Mouse (Mus musculus) heart, postnatal 0 days (tissue): Measurements from ENCODE around the gene Lgi4. TPM values are rescaled to one million over a fixed set of nuclear protein-coding genes. Genes with fewer than 3 reads are reported as not detected.

ENCODE experiments used
- ATAC-seq: fragments of 200-750 bp; cut with Nextera tagmentation; 2 replicates; pipeline ENCODE4 v1.8.0; 2017; ENCODE audit warnings: low read depth, moderate number of reproducible peaks, moderate library complexity; ENCODE audit not compliant: insufficient read depth
- DNase-seq: peaks from one replicate; pipeline ENCODE4 v3.0.0-alpha.2; 2016; ENCODE audit warnings: low spot score
- H3K27ac ChIP-seq: fragments of 300-500 bp; sonication (generic); 2 replicates; pipeline ENCODE4 v1.5.1; 2014; ENCODE audit warnings: low read depth, mild to moderate bottlenecking
- H3K27me3 ChIP-seq: fragments of 300-500 bp; sonication (generic); 2 replicates; pipeline ENCODE4 v1.6.1; 2014; ENCODE audit warnings: low read length, mixed read lengths; ENCODE audit not compliant: control insufficient read depth, insufficient read depth
- H3K36me3 ChIP-seq: fragments of 300-500 bp; sonication (generic); replicated peaks from 2 replicates; pipeline ENCODE4 v1.6.1; 2014; ENCODE audit warnings: low read length, mixed read lengths; ENCODE audit not compliant: control insufficient read depth, insufficient read depth
- H3K4me1 ChIP-seq: fragments of 300-500 bp; sonication (generic); 2 replicates; pipeline ENCODE4 v1.6.1; 2014; ENCODE audit warnings: antibody characterized with exemption; ENCODE audit not compliant: control insufficient read depth, insufficient read depth
- H3K4me2 ChIP-seq: fragments of 300-500 bp; sonication (generic); 2 replicates; pipeline ENCODE4 v1.6.1; 2014; ENCODE audit warnings: low read depth, mild to moderate bottlenecking, low read length, moderate library complexity
- H3K4me3 ChIP-seq: fragments of 300-500 bp; sonication (generic); 2 replicates; pipeline ENCODE4 v1.5.1; 2014; ENCODE audit warnings: low read depth, low read length
- H3K9ac ChIP-seq: fragments of 300-500 bp; sonication (generic); replicated peaks from 2 replicates; pipeline ENCODE4 v1.6.1; 2014; ENCODE audit warnings: low read depth, low read length, mixed read lengths
- H3K9me3 ChIP-seq: fragments of 300-500 bp; sonication (generic); replicated peaks from 2 replicates; pipeline ENCODE4 v1.6.1; 2016; ENCODE audit warnings: low read length; ENCODE audit not compliant: control insufficient read depth
- CTCF ChIP-seq: IDR thresholded peaks from 2 replicates; pipeline ENCODE4 v1.5.1; 2016; ENCODE audit warnings: antibody characterized with exemption, control low read depth, low read depth
- EP300 ChIP-seq: IDR thresholded peaks from 2 replicates; pipeline ENCODE4 v1.6.1; 2016; ENCODE audit warnings: antibody characterized with exemption, low read depth
- WGBS: fragments of 180-500 bp; shearing (Covaris S2); extraction: QIAGEN DNeasy Blood & Tissue Kit; methylation state at CpG from one replicate; pipeline ENCODE4 v1.1.7; 2014; 5-methylcytosine and 5-hydroxymethylcytosine counted together
- polyA plus RNA-seq: library from polyadenylated mRNA; unstranded; fragments of >200 nt; fragmentation: Nextera tagmentation; extraction: Ambion mirVana; gene quantifications from 2 replicates; pipeline ENCODE4 v1.2.1, GENCODE M21; 2015
- total RNA-seq: library from RNA; depleted of rRNA; stranded (reverse); fragments of >200 nt; gene quantifications from 2 replicates; pipeline ENCODE4 v1.2.3, GENCODE M21; 2014; ENCODE audit warnings: low replicate concordance

Gene Lgi4
- total and polyA plus RNA-seq, 2 experiments from 2014 or later, result 0.08 to 2.7 TPM

DNA sequence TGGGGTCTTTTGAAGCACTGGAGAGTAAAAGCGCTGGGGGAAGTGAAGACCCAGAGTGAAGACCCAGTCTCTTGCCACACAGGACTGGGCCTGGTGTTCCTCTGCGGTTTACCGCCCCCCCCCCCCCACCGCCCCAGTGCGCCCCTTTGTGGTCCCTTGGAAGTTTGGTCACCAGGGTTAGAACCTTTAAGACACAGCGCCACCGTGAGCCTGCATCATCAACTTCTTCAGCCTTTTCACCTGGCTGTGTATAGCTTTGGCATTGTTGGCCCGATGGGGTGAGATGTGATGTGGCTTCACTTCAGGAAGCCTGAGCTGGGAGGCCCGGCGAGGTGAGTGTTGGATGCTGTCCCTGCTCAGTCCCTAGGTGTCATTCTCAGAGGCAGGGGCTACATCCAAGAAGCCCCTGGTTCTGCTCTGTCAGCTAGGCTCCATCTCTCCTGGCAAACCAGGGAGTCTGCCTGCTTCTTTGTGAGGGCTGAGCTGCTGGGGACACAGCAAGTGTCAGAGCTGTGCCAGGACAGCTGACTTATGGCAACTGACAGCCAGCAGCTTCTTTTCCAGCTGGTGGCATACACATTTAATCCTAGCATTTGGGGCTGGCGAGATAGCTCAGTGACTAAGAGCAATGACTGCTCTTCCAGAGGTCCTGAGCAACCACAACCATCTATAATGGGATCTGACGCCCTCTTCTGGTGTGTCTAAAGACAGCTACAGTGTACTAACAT lies 35.8 kb downstream of the Lgi4 start:
- ATAC-seq (no peak), DNase-seq (no peak)
- TF ChIP-seq EP300, result no peak
- no peak for TF ChIP-seq CTCF
- Histone ChIP-seq H3K9ac (no peak overlapping the region), H3K27ac (no peak overlapping the region), H3K36me3 (no peaks in the 10 kb centered on the region), H3K4me1 (no peaks in the 10 kb centered on the region), H3K9me3 (no peaks in the 10 kb centered on the region), H3K27me3 (no peaks in the 10 kb centered on the region; the same call in 1 of the 2 replicates), H3K4me3 (no peak overlapping the region), H3K4me2 (no peak overlapping the region)
- 27% methylated on average over 12 of the region's 12 CpGs for WGBS

DNA sequence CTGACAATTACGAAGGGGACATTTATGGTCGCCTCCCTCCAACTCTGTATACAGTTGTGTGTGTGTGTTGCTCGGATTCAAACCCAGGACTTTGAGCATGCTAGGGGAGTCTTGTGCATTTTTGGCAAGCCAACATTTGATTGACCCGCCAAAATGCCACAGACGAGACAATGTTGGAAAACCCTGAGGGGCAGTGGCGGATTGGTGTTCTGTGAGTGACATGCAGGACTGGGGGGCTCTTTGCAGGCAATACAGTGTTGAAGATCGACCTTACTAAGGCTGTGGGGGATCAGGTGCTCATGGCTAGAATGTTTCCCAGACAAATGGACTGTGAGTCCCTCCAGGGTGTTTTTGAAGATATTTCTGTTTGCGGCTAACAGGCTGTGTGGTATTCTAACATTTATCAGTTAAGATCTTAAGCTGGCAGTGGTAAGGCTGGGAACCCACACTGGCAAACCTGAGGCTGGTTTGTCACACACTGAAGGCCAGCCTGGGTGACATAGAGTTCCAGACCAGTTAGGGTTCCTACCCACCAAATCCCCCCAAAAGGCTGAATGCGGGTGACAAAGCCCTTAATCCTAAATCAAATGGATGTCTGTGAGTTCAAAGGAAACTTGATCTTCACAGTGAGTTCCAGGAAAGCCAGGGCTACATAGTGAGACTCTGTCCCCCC lies 37.9 kb downstream of the Lgi4 start:
- 72% methylated on average over 9 of the region's 9 CpGs for WGBS
- ATAC-seq (no peak), DNase-seq (no peak)
- H3K9me3 ChIP-seq, result no peaks in the 10 kb centered on the region
- no peak for TF ChIP-seq EP300
- TF ChIP-seq CTCF, result no peak
- H3K4me3 ChIP-seq, result no peak overlapping the region
- H3K36me3 ChIP-seq, result no peaks in the 10 kb centered on the region
- no peak overlapping the region for H3K27ac ChIP-seq
- H3K27me3 ChIP-seq, result peaks cover 1% of the 10 kb centered on the region; the same call in 1 of the 2 replicates
- H3K4me2 ChIP-seq, result no peak overlapping the region
- no peak overlapping the region for H3K9ac ChIP-seq
- no peaks in the 10 kb centered on the region for H3K4me1 ChIP-seq

DNA sequence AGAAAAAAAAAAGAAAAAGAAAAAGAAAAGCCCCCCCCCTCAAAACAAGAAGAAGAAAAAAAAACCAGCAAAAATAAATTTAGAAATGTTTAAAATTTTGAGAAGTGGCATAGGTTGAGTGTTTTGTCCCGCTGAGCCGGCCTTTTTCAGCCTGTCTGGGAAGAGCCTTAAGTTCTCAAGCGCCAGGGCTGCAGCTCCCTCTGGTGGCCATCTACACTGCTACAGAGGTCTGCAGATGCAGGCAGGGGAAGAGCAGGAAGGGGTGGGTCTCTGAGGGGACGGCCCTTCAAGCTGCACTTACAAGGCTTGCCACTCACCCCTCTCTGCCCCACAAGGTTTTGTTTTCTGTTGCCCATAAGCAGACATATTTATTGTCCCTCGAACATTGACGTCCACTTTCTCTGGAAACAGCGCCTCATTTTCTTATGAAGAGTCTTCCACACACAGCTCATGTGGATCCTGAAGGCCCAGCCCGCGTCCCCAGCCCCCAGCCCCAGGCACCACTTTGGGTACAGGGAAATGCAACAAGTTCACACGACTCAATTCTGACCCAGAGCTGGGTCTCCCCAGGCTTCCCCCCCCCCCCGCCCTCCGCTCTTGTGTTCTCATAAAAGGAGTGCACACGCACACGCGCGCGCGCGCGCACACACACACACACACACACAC lies 38.6 kb downstream of the Lgi4 start:
- no peaks in the 10 kb centered on the region for H3K9me3 ChIP-seq
- TF ChIP-seq EP300, result no peak
- TF ChIP-seq CTCF, result peak; percentile 99
- no peaks in the 10 kb centered on the region for H3K4me1 ChIP-seq
- 0 out of 2 replicates have a peak overlapping the region, but pooled peaks have one; percentile 0 for H3K9ac ChIP-seq
- peaks cover 8% of the 10 kb centered on the region; the same call in 1 of the 2 replicates for H3K27me3 ChIP-seq
- no peak overlapping the region for H3K27ac ChIP-seq
- 48% methylated on average over 20 of the region's 20 CpGs for WGBS
- ATAC-seq, result peak; percentile 96
- H3K36me3 ChIP-seq, result no peaks in the 10 kb centered on the region
- DNase-seq, result peak; percentile 93
- H3K4me3 ChIP-seq, result no peak overlapping the region
- H3K4me2 ChIP-seq, result peak overlapping the region; percentile 39

DNA sequence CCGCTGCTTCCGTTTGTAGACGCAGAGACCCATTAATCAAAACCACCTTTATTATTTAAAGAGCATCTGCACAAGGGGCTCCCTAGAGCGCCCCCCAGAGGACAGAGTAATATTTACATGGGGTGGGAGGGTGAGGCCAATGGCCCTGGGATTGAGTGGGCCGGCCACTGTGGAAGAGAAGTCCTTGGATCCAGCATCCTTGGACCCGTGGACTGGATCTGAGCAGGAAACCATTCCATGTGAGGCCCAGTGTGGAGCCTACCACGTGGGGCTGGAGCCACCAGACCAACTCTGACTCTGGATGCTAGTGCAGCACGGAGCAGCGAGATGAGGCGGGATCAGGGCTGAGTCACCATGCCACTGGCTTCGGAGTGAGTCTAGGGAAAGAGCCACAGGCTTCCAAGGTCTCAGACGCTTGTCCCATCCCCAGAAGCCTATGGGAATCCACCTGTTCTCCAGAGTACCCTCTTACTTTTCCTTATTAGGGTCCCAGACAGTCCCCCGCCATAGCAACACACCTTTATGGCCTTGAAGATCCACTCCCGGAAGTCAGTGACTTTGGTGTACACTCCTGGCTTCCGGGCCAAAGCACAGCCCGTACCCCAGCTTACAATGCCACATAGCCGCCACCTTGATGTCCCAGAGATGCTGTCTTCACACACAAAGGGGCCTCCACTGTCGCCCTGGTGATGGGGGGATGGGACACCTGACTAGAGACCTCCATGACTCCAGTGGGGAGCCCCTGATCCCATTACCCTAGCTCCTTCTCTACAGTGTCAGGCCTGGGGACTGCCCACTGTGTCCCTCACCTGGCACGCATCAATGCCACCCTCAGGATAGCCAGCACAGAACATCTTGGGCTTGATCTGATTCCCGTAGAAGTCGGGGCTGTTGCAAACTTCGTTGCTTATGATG lies 39.8 kb downstream of the Lgi4 start:
- WGBS, result 73% methylated on average over 22 of the region's 22 CpGs
- DNase-seq, result no peak
- ATAC-seq, result no peak
- H3K27ac ChIP-seq, result no peak overlapping the region
- no peaks in the 10 kb centered on the region for H3K36me3 ChIP-seq
- no peak overlapping the region for H3K4me2 ChIP-seq
- H3K9me3 ChIP-seq, result no peaks in the 10 kb centered on the region
- H3K9ac ChIP-seq, result no peak overlapping the region
- no peak overlapping the region for H3K4me3 ChIP-seq
- peaks cover 9% of the 10 kb centered on the region; the same call in 1 of the 2 replicates for H3K27me3 ChIP-seq
- no peaks in the 10 kb centered on the region for H3K4me1 ChIP-seq
- no peak for TF ChIP-seq EP300
- no peak for TF ChIP-seq CTCF

DNA sequence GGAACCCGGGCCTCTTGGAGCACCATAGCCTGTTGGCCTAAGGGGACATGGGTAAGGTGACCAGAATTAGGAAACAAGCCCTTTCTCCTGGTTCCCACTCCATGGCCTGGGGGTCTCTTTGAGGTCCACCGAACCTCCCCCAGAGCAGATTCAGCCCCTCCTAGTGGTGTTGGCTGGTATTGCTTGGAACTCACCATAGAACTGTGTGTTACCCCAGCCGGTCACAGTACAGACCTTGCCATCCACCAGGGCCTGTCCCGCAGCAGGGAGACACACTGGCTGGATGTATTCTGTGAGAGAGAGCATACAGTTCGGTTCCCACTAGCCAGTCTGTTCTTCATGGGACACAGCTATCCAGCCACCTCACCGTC lies 40.5 kb downstream of the Lgi4 start:
- no peak overlapping the region for H3K27ac ChIP-seq
- 77% methylated on average over 6 of the region's 6 CpGs for WGBS
- H3K9me3 ChIP-seq, result no peaks in the 10 kb centered on the region
- TF ChIP-seq EP300, result no peak
- TF ChIP-seq CTCF, result no peak
- H3K9ac ChIP-seq, result no peak overlapping the region
- H3K4me2 ChIP-seq, result no peak overlapping the region
- H3K4me1 ChIP-seq, result no peaks in the 10 kb centered on the region
- H3K4me3 ChIP-seq, result no peak overlapping the region
- DNase-seq (no peak), ATAC-seq (no peak)
- H3K36me3 ChIP-seq, result no peaks in the 10 kb centered on the region
- H3K27me3 ChIP-seq, result peaks cover 9% of the 10 kb centered on the region; the same call in 1 of the 2 replicates
